Mouse (Mus musculus): ENCODE results near the gene Zdhhc6. TPM values are rescaled to one million over a fixed set of nuclear protein-coding genes. Genes with fewer than 3 reads are reported as not detected.

The Zdhhc6 gene
- polyA plus RNA-seq, 1 experiment from 2014 or later = 105 TPM

DNA sequence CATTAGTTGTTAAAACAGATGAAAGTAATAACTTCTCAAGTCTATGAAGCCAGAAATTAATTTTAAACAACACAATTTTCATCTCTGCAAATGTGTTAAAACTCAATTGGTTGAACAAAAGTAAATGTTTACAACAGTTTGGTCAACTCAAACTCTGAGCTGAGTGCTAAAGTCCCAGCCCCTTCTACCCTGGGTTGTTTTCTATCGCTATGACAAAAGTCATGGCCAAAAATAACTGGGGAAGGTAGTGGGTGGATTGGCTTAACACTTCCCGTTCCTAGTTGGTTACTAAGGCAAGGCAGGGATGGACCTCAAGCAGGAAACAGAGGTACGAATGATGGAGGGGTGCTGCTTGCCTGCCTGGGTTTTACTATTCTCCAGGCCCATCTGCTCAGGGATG lies 39.1 kb downstream of the Zdhhc6 start:
- Histone ChIP-seq H3K36me3 (ENCODE audit: control insufficient read depth, insufficient read depth, low read length) (no peaks in the 10 kb centered on the region), H3K9me3 (ENCODE audit: control insufficient read depth, low read length) (no peaks in the 10 kb centered on the region), H3K4me3 (ENCODE audit: low read depth, low read length) (no peak overlapping the region), H3K27me3 (ENCODE audit: control insufficient read depth, insufficient read depth, low read length) (no peaks in the 10 kb centered on the region), H3K4me2 (ENCODE audit: low read depth) (no peak overlapping the region), H3K4me1 (ENCODE audit: control insufficient read depth, insufficient read depth, low read length) (no peaks in the 10 kb centered on the region), H3K27ac (ENCODE audit: low read depth, low read length) (no peak overlapping the region), H3K9ac (ENCODE audit: low read length) (no peak overlapping the region)
- no peak for DNase-seq (ENCODE audit: low spot score)
- WGBS = 87% methylated on average over 3 of the region's 3 CpGs
- ATAC-seq (ENCODE audit: insufficient read depth, low FRiP score, low TSS enrichment) = no peak

- Histone ChIP-seq H3K36me3 (ENCODE audit: control insufficient read depth, insufficient read depth, low read length) (no peaks in the 10 kb centered on the region), H3K4me3 (ENCODE audit: low read depth, low read length) (no peak overlapping the region), H3K9me3 (ENCODE audit: control insufficient read depth, low read length) (no peaks in the 10 kb centered on the region), H3K27me3 (ENCODE audit: control insufficient read depth, insufficient read depth, low read length) (no peaks in the 10 kb centered on the region), H3K4me1 (ENCODE audit: control insufficient read depth, insufficient read depth, low read length) (no peaks in the 10 kb centered on the region), H3K4me2 (ENCODE audit: low read depth) (no peak overlapping the region), H3K27ac (ENCODE audit: low read depth, low read length) (no peak overlapping the region), H3K9ac (ENCODE audit: low read length) (no peak overlapping the region)
- ATAC-seq (ENCODE audit: insufficient read depth, low FRiP score, low TSS enrichment) = no peak
- WGBS = 81% methylated on average over 4 of the region's 4 CpGs
- no peak for DNase-seq (ENCODE audit: low spot score)
Measured at GRCm38 (mm10) chr19:55276100-55276499, 39.7 kb downstream of the Zdhhc6 start.

DNA sequence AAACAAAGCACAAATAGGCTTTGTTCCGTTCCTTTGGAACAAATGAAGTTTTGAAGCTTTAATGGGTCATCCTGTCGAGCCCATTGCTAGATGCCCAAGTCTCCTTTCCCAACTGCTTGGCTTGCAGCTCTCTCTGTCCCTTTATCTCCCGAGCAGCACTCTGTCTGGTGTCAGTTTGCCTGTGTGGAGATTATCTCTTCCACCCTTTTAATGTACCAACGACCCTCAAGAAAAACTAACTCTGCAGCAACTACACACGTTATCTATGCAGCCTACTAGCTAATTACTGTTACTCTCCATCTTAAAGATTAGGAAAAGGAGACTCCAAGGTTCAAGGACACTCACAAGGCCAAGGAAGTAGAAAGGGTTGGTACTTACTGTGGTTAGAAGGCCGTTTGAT lies 42.5 kb downstream of the Zdhhc6 start:
- Histone ChIP-seq H3K27ac (ENCODE audit: low read depth, low read length) (no peak overlapping the region), H3K36me3 (ENCODE audit: control insufficient read depth, insufficient read depth, low read length) (no peaks in the 10 kb centered on the region), H3K9ac (ENCODE audit: low read length) (no peak overlapping the region), H3K27me3 (ENCODE audit: control insufficient read depth, insufficient read depth, low read length) (no peaks in the 10 kb centered on the region), H3K9me3 (ENCODE audit: control insufficient read depth, low read length) (no peaks in the 10 kb centered on the region), H3K4me3 (ENCODE audit: low read depth, low read length) (no peak overlapping the region), H3K4me1 (ENCODE audit: control insufficient read depth, insufficient read depth, low read length) (no peaks in the 10 kb centered on the region), H3K4me2 (ENCODE audit: low read depth) (no peak overlapping the region)
- ATAC-seq (ENCODE audit: insufficient read depth, low FRiP score, low TSS enrichment) (no peak), DNase-seq (ENCODE audit: low spot score) (no peak)
- 81% methylated on average over 6 of the region's 6 CpGs for WGBS

- H3K4me1 ChIP-seq (ENCODE audit: control insufficient read depth, insufficient read depth, low read length) = no peaks in the 10 kb centered on the region
- H3K27me3 ChIP-seq (ENCODE audit: control insufficient read depth, insufficient read depth, low read length) = no peaks in the 10 kb centered on the region
- no peaks in the 10 kb centered on the region for H3K9me3 ChIP-seq (ENCODE audit: control insufficient read depth, low read length)
- no peaks in the 10 kb centered on the region for H3K36me3 ChIP-seq (ENCODE audit: control insufficient read depth, insufficient read depth, low read length)
- no peak overlapping the region for H3K4me2 ChIP-seq (ENCODE audit: low read depth)
- H3K9ac ChIP-seq (ENCODE audit: low read length) = no peak overlapping the region
- DNase-seq (ENCODE audit: low spot score) (no peak), ATAC-seq (ENCODE audit: insufficient read depth, low FRiP score, low TSS enrichment) (no peak)
- no peak overlapping the region for H3K4me3 ChIP-seq (ENCODE audit: low read depth, low read length)
- 39% methylated on average over 3 of the region's 3 CpGs for WGBS
- no peak overlapping the region for H3K27ac ChIP-seq (ENCODE audit: low read depth, low read length)
Measured at GRCm38 (mm10) chr19:55271448-55271847, 44.4 kb downstream of the Zdhhc6 start.

DNA sequence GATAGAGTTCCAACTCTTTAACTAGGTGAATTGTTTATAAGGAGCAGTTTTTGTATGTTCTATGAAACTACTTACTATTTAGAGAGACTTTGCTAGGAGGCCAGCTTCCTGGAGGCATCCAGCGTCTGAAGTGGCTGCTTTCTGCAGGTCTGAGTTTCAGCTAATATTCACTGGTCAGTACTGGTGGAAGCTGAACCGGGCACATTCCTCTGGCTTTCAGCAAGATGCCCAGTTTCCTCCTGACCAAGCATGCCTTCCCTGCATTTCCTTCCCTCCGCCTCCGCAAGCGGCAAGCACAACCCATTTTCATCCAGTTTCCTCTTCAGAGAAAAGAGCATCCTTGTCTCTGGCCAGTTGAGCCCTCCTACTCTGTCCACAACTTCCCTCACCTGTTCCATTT lies 46.8 kb downstream of the Zdhhc6 start:
- 86% methylated on average over 5 of the region's 5 CpGs for WGBS
- no peaks in the 10 kb centered on the region for H3K36me3 ChIP-seq (ENCODE audit: control insufficient read depth, insufficient read depth, low read length)
- H3K9ac ChIP-seq (ENCODE audit: low read length) = no peak overlapping the region
- no peaks in the 10 kb centered on the region for H3K4me1 ChIP-seq (ENCODE audit: control insufficient read depth, insufficient read depth, low read length)
- ATAC-seq (ENCODE audit: insufficient read depth, low FRiP score, low TSS enrichment) = no peak
- no peaks in the 10 kb centered on the region for H3K9me3 ChIP-seq (ENCODE audit: control insufficient read depth, low read length)
- no peaks in the 10 kb centered on the region for H3K27me3 ChIP-seq (ENCODE audit: control insufficient read depth, insufficient read depth, low read length)
- H3K27ac ChIP-seq (ENCODE audit: low read depth, low read length) = no peak overlapping the region
- DNase-seq (ENCODE audit: low spot score) = no peak
- no peak overlapping the region for H3K4me3 ChIP-seq (ENCODE audit: low read depth, low read length)
- no peak overlapping the region for H3K4me2 ChIP-seq (ENCODE audit: low read depth)

DNA sequence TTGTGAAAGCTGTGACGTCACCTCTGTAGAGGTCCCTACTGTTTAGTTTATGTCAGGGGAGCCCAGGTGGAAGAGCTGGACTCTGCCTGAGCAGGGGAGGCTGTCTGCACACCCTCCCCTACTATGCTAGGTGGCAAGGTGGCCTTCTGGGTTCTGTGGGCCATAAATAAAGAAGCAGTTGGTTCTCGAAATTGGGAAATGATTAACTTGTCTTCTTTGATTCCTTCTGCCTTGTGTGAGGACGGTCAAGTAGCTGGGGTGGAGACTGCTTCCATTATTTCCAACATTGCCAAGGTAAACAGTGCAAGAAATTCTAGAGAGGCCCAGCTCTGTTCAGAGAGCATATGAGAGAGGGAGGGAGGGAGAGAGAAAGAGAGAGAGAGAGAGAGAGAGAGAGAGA lies 47.7 kb downstream of the Zdhhc6 start:
- H3K27me3 ChIP-seq (ENCODE audit: control insufficient read depth, insufficient read depth, low read length) = no peaks in the 10 kb centered on the region
- H3K36me3 ChIP-seq (ENCODE audit: control insufficient read depth, insufficient read depth, low read length) = no peaks in the 10 kb centered on the region
- no peak overlapping the region for H3K4me2 ChIP-seq (ENCODE audit: low read depth)
- H3K27ac ChIP-seq (ENCODE audit: low read depth, low read length) = no peak overlapping the region
- H3K9ac ChIP-seq (ENCODE audit: low read length) = no peak overlapping the region
- no peaks in the 10 kb centered on the region for H3K9me3 ChIP-seq (ENCODE audit: control insufficient read depth, low read length)
- DNase-seq (ENCODE audit: low spot score) (no peak), ATAC-seq (ENCODE audit: insufficient read depth, low FRiP score, low TSS enrichment) (no peak)
- 63% methylated on average over 3 of the region's 3 CpGs for WGBS
- H3K4me1 ChIP-seq (ENCODE audit: control insufficient read depth, insufficient read depth, low read length) = no peaks in the 10 kb centered on the region
- H3K4me3 ChIP-seq (ENCODE audit: low read depth, low read length) = no peak overlapping the region

GRCm38 (mm10) chr19:55266786-55267185 lies 49.0 kb downstream of the Zdhhc6 start:
- 83% methylated on average over 3 of the region's 3 CpGs for WGBS
- ATAC-seq (ENCODE audit: insufficient read depth, low FRiP score, low TSS enrichment) (no peak), DNase-seq (ENCODE audit: low spot score) (no peak)
- Histone ChIP-seq H3K27ac (ENCODE audit: low read depth, low read length) (no peak overlapping the region), H3K4me3 (ENCODE audit: low read depth, low read length) (no peak overlapping the region), H3K4me2 (ENCODE audit: low read depth) (no peak overlapping the region), H3K4me1 (ENCODE audit: control insufficient read depth, insufficient read depth, low read length) (no peaks in the 10 kb centered on the region), H3K9me3 (ENCODE audit: control insufficient read depth, low read length) (no peaks in the 10 kb centered on the region), H3K36me3 (ENCODE audit: control insufficient read depth, insufficient read depth, low read length) (no peaks in the 10 kb centered on the region), H3K27me3 (ENCODE audit: control insufficient read depth, insufficient read depth, low read length) (no peaks in the 10 kb centered on the region), H3K9ac (ENCODE audit: low read length) (no peak overlapping the region)

GRCm38 (mm10) chr19:55265269-55265668 lies 50.6 kb downstream of the Zdhhc6 start:
- Histone ChIP-seq H3K4me2 (ENCODE audit: low read depth) (no peak overlapping the region), H3K27me3 (ENCODE audit: control insufficient read depth, insufficient read depth, low read length) (no peaks in the 10 kb centered on the region), H3K36me3 (ENCODE audit: control insufficient read depth, insufficient read depth, low read length) (no peaks in the 10 kb centered on the region), H3K9me3 (ENCODE audit: control insufficient read depth, low read length) (no peaks in the 10 kb centered on the region), H3K4me1 (ENCODE audit: control insufficient read depth, insufficient read depth, low read length) (no peaks in the 10 kb centered on the region), H3K9ac (ENCODE audit: low read length) (no peak overlapping the region), H3K4me3 (ENCODE audit: low read depth, low read length) (no peak overlapping the region), H3K27ac (ENCODE audit: low read depth, low read length) (no peak overlapping the region)
- no peak for ATAC-seq (ENCODE audit: insufficient read depth, low FRiP score, low TSS enrichment)
- no peak for DNase-seq (ENCODE audit: low spot score)
- 84% methylated on average over 3 of the region's 3 CpGs for WGBS

- H3K27ac ChIP-seq (ENCODE audit: low read depth, low read length) = no peak overlapping the region
- no peak overlapping the region for H3K4me3 ChIP-seq (ENCODE audit: low read depth, low read length)
- H3K9me3 ChIP-seq (ENCODE audit: control insufficient read depth, low read length) = no peaks in the 10 kb centered on the region
- H3K27me3 ChIP-seq (ENCODE audit: control insufficient read depth, insufficient read depth, low read length) = no peaks in the 10 kb centered on the region
- H3K9ac ChIP-seq (ENCODE audit: low read length) = no peak overlapping the region
- no peaks in the 10 kb centered on the region for H3K36me3 ChIP-seq (ENCODE audit: control insufficient read depth, insufficient read depth, low read length)
- WGBS = 72% methylated on average over 12 of the region's 12 CpGs
- ATAC-seq (ENCODE audit: insufficient read depth, low FRiP score, low TSS enrichment) (no peak), DNase-seq (ENCODE audit: low spot score) (no peak)
- H3K4me1 ChIP-seq (ENCODE audit: control insufficient read depth, insufficient read depth, low read length) = no peaks in the 10 kb centered on the region
- no peak overlapping the region for H3K4me2 ChIP-seq (ENCODE audit: low read depth)
Measured at GRCm38 (mm10) chr19:55260389-55261184, 55.2 kb downstream of the Zdhhc6 start.
